Mouse (Mus musculus) hindbrain, postnatal 0 days (tissue): ENCODE data around the gene Ntm. TPM values are rescaled to one million over a fixed set of nuclear protein-coding genes. Genes with fewer than 3 reads are reported as not detected.

Source experiments
- ATAC-seq: fragments of 200-750 bp; cut with Nextera tagmentation; 2 replicates; pipeline ENCODE4 v1.8.0; 2017; ENCODE audit warnings: mild to moderate bottlenecking, moderate TSS enrichment, moderate library complexity
- DNase-seq: peaks from one replicate; pipeline ENCODE4 v3.0.0-alpha.2; 2015; ENCODE audit warnings: low spot score
- H3K27ac ChIP-seq: fragments of 300-500 bp; sonication (generic); 2 replicates; pipeline ENCODE4 v1.5.1; 2014; ENCODE audit warnings: mild to moderate bottlenecking
- H3K27me3 ChIP-seq: fragments of 300-500 bp; sonication (generic); 2 replicates; pipeline ENCODE4 v1.6.1; 2014; ENCODE audit warnings: low read length, mixed read lengths; ENCODE audit not compliant: insufficient read depth
- H3K36me3 ChIP-seq: fragments of 300-500 bp; sonication (generic); 2 replicates; pipeline ENCODE4 v1.6.1; 2014; ENCODE audit warnings: low read length, mixed read lengths; ENCODE audit not compliant: insufficient read depth
- H3K4me1 ChIP-seq: fragments of 300-500 bp; sonication (generic); 2 replicates; pipeline ENCODE4 v1.6.1; 2014; ENCODE audit warnings: antibody characterized with exemption, low read length, mixed read lengths; ENCODE audit not compliant: insufficient read depth
- H3K4me2 ChIP-seq: fragments of 300-500 bp; sonication (generic); 2 replicates; pipeline ENCODE4 v1.6.1; 2014; ENCODE audit warnings: low read depth, mild to moderate bottlenecking, low read length, moderate library complexity, mixed read lengths
- H3K4me3 ChIP-seq: fragments of 300-500 bp; sonication (generic); 2 replicates; pipeline ENCODE4 v1.5.1; 2014; ENCODE audit warnings: low read length
- H3K9ac ChIP-seq: fragments of 300-500 bp; sonication (generic); replicated peaks from 2 replicates; pipeline ENCODE4 v1.6.1; 2014; ENCODE audit warnings: mild to moderate bottlenecking, low read length, moderate library complexity, mixed read lengths
- H3K9me3 ChIP-seq: fragments of 300-500 bp; sonication (generic); 2 replicates; pipeline ENCODE4 v1.6.1; 2016; ENCODE audit warnings: low read length, mixed read lengths
- CTCF ChIP-seq: IDR thresholded peaks from 2 replicates; pipeline ENCODE4 v1.5.1; 2016; ENCODE audit warnings: antibody characterized with exemption, control low read depth, low read depth
- WGBS: fragments of 180-500 bp; shearing (Covaris S2); extraction: QIAGEN DNeasy Blood & Tissue Kit; methylation state at CpG from one replicate; pipeline ENCODE4 v1.1.7; 2014; 5-methylcytosine and 5-hydroxymethylcytosine counted together
- polyA plus RNA-seq: library from polyadenylated mRNA; unstranded; fragments of >200 nt; fragmentation: Nextera tagmentation; extraction: Ambion mirVana; gene quantifications from 2 replicates; pipeline ENCODE4 v1.2.1, GENCODE M21; 2015
- total RNA-seq: library from RNA; depleted of rRNA; stranded (reverse); fragments of >200 nt; gene quantifications from 2 replicates; pipeline ENCODE4 v1.2.3, GENCODE M21; 2014

Ntm gene
- total and polyA plus RNA-seq, 2 experiments from 2014 or later = 208 to 268 TPM

DNA sequence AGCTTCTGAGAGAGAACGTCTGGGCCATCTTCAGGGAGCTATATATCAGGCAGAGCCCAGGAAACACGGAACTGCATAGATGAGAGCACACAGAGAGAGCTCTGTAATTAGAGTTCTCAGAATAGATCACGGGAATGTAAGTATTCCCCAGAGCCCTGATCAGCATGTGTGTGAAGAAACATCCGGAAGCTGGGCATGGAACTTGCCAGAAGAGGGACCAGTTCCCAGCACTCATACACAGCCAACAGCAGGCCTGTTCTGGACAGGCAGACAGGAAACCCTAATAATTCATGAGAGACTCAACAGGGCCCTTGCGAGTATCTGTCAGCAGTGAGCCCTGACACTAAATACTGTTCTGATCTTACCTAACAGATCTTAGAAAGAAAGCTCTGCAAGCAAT, 345.8 kb downstream of the Ntm start:
- no peak overlapping the region for H3K4me3 ChIP-seq
- WGBS = 51% methylated on average over 5 of the region's 5 CpGs
- H3K27me3 ChIP-seq = no peaks in the 10 kb centered on the region
- H3K27ac ChIP-seq = no peak overlapping the region
- H3K4me1 ChIP-seq = no peaks in the 10 kb centered on the region
- no peak for ATAC-seq
- H3K36me3 ChIP-seq = no peaks in the 10 kb centered on the region
- TF ChIP-seq CTCF = no peak
- no peaks in the 10 kb centered on the region for H3K9me3 ChIP-seq
- DNase-seq = peak; percentile 48
- no peak overlapping the region for H3K9ac ChIP-seq
- no peak overlapping the region for H3K4me2 ChIP-seq

DNA sequence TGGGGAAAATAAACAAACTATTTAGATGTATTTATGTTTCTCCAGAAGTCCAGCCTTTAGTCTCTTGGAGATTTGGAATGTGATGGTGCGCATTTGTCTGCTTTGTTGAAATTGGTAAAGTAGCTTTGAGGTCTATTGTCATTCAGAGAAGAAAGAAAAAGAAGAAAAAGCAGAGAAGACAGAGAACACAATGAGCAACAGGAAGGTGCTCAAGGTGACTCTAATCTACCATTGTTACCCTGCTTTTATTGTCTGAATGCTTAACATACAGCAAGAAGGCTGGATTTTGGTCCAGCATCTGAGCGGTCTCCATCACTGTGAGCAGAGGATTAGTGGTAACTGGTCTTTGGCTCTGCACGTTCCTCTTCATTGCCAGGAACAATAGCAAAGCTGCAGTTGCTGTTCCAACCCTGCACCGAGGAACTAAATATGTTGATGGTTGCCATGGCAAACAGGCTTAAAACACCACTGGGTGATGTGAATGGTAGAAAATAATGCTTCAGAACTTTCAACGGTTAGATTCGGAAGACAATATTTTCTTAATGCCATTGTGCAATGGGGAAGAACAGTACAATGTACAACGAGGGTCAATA, 350.8 kb downstream of the Ntm start:
- no peak overlapping the region for H3K9ac ChIP-seq
- TF ChIP-seq CTCF = no peak
- H3K27me3 ChIP-seq = no peaks in the 10 kb centered on the region
- peak; percentile 39 for DNase-seq
- no peaks in the 10 kb centered on the region for H3K36me3 ChIP-seq
- H3K27ac ChIP-seq = no peak overlapping the region
- no peaks in the 10 kb centered on the region for H3K4me1 ChIP-seq
- no peak overlapping the region for H3K4me2 ChIP-seq
- H3K9me3 ChIP-seq = no peaks in the 10 kb centered on the region
- WGBS = 47% methylated on average over 7 of the region's 7 CpGs
- no peak overlapping the region for H3K4me3 ChIP-seq
- no peak for ATAC-seq

DNA sequence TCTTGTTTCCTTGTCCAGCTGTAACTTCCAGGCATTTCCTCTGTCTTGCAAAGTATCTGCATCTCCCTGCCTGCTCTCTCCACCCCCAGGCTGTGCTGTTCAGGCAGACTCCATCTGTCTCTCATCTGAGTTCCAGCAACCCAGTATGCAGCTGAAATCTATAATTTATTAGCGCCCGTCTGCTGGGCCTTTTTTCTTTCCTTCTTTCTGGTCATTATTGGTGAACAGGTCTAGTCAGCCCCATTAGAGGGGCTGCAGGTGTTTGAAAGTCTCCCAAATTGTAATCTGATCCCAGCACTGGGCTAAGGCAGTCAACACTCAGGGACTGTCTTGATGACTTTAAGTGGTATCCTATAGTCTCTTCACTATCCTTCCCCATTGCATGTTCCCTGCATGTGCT, 352.1 kb downstream of the Ntm start:
- H3K4me3 ChIP-seq = no peak overlapping the region
- 65% methylated on average over 2 of the region's 2 CpGs for WGBS
- DNase-seq (no peak), ATAC-seq (no peak)
- no peak overlapping the region for H3K4me2 ChIP-seq
- no peak overlapping the region for H3K9ac ChIP-seq
- no peaks in the 10 kb centered on the region for H3K36me3 ChIP-seq
- H3K27me3 ChIP-seq = no peaks in the 10 kb centered on the region
- TF ChIP-seq CTCF = no peak
- H3K9me3 ChIP-seq = peaks cover 2% of the 10 kb centered on the region; the same call in 1 of the 2 replicates
- H3K27ac ChIP-seq = no peak overlapping the region
- no peaks in the 10 kb centered on the region for H3K4me1 ChIP-seq

DNA sequence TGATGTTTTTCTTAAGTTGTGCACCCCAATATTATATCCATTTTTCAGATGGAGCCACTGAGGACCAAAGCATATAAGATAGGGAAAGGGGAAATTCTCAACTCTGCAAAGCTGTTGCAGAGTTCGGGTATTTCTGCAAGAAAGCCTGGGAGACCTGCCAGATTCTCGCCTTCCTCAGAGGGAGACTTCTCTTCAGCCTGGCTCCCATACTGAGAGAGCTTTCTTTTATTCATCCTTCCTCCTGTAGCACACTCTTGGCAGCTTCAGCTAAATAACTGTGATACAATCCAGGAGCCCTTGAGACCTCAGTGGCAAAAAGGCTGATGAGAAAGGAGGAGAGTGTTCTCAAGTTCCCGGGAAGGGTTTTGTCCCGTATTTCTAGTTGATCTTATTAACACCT, 365.3 kb downstream of the Ntm start:
- Histone ChIP-seq H3K36me3 (no peaks in the 10 kb centered on the region), H3K4me3 (no peak overlapping the region), H3K27me3 (no peaks in the 10 kb centered on the region), H3K27ac (no peak overlapping the region), H3K4me2 (no peak overlapping the region), H3K4me1 (peaks cover 9% of the 10 kb centered on the region; the same call in 1 of the 2 replicates), H3K9ac (no peak overlapping the region), H3K9me3 (no peaks in the 10 kb centered on the region)
- TF ChIP-seq CTCF = no peak
- DNase-seq (peak; percentile 45), ATAC-seq (no peak)
- WGBS = 22% methylated on average over 4 of the region's 4 CpGs

DNA sequence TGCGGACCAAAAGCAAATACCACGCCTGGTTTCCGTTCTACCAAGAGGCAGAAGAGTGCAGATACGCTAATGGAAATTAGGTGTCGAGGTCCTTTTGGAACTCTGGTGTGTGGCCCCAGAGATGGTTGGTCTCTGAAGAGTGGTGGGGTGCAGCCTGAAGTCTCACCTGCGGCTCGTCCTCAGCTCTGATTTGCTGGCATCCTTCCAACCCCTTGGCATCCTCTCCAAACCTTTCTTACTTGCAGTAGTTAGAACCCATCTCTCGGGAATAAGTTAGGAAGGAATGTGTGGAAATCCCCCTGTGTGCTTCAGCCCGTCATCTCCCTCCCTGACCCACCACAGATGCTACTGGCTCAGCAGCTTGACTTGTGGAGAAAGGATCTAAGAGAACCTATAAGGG, 367.6 kb downstream of the Ntm start:
- WGBS = 69% methylated on average over 9 of the region's 9 CpGs
- peak overlapping the region; percentile 48; the same call in 1 of the 2 replicates for H3K27ac ChIP-seq
- H3K9ac ChIP-seq = no peak overlapping the region
- H3K27me3 ChIP-seq = no peaks in the 10 kb centered on the region
- no peak overlapping the region for H3K4me3 ChIP-seq
- 0 out of 2 replicates have a peak overlapping the region, but pooled peaks have one; percentile 25 for H3K4me2 ChIP-seq
- H3K9me3 ChIP-seq = no peaks in the 10 kb centered on the region
- peaks cover 9% of the 10 kb centered on the region; the same call in 1 of the 2 replicates for H3K4me1 ChIP-seq
- TF ChIP-seq CTCF = no peak
- ATAC-seq (no peak), DNase-seq (no peak)
- H3K36me3 ChIP-seq = no peaks in the 10 kb centered on the region

DNA sequence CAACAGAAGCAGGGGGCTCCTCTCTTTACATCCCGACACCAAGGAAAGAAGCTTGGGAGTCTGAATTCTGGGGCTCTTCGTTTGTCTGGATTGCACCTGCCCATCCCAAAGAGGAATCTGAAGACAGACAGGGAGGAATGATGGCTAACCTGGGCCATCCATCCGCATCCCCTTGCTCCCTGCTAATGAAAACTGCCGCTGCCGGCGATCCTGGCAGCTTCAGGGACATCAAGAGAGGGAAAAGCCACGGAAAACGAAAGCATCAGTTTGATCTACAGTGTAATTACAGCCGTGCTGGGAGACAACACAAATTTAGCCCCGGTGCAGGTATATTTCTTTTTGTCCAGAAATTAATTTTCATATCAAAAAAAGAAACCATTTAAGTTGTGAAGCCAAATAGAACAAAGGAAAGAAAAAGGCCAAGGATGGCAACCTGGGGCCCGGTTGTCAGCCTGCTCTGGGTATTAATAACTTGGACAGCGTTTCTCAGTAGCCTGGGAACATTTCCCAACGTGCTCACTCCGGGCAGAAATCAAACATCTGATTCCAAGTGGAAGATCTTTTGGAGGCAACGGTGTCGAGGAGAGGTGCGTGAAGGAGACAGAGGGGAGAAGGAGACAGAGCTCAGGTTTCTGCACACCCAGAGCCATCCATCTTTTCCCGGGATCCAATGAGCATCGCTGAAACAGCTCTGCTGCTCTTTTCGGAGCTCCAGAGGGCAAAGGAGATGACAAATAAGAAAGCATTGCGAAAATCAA, 368.2 kb downstream of the Ntm start:
- H3K27ac ChIP-seq = peak overlapping the region; percentile 48; the same call in 1 of the 2 replicates
- no peak for TF ChIP-seq CTCF

DNA sequence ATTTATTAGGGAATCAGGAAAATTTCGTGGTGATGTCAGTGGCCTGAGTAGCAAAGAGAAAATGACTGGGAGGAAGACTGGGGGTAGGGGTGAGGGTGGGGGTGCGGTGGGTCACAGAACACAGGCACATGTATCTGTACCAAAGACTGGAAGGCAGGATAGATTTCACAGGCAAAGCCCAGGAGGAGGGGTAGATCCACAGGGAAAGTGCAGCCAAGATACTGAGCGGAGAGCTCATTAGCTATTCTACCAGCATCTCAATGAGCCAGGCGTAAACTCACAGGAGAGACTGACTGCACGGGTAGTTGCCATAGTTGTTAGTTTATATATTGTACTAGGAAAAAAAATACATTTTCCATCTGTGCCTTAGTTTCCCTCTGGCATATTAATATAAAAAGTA, 375.6 kb downstream of the Ntm start:
- no peak for DNase-seq
- Histone ChIP-seq H3K27me3 (no peaks in the 10 kb centered on the region), H3K9me3 (no peaks in the 10 kb centered on the region), H3K27ac (no peak overlapping the region), H3K9ac (no peak overlapping the region), H3K36me3 (no peaks in the 10 kb centered on the region), H3K4me3 (no peak overlapping the region), H3K4me2 (no peak overlapping the region), H3K4me1 (peaks cover 4% of the 10 kb centered on the region; the same call in 1 of the 2 replicates)
- ATAC-seq = no peak
- WGBS = 41% methylated on average over 5 of the region's 5 CpGs
- no peak for TF ChIP-seq CTCF

More for the DNA sequence above, 368.2 kb downstream of the Ntm start:
- WGBS = 42% methylated on average over 21 of the region's 21 CpGs
- Histone ChIP-seq H3K36me3 (no peaks in the 10 kb centered on the region), H3K9ac (0 out of 2 replicates have a peak overlapping the region, but pooled peaks have one; percentile 21), H3K4me1 (peaks cover 9% of the 10 kb centered on the region; the same call in 1 of the 2 replicates), H3K9me3 (no peaks in the 10 kb centered on the region), H3K4me3 (no peak overlapping the region), H3K27me3 (no peaks in the 10 kb centered on the region), H3K4me2 (peak overlapping the region; percentile 25; the same call in 1 of the 2 replicates)
- ATAC-seq = no peak
- DNase-seq = peak; percentile 23
